Mouse (Mus musculus) MEL (cell line): ENCODE results near the gene Agpat4. TPM values are rescaled to one million over a fixed set of nuclear protein-coding genes. Genes with fewer than 3 reads are reported as not detected.

Experiments
- DNase-seq: peaks from one replicate; pipeline ENCODE4 v3.0.0; 2011; ENCODE audit warnings: low read depth, low spot score
- H3K27ac ChIP-seq: 2 replicates; pipeline ENCODE4 v1.5.1; 2012; ENCODE audit warnings: low read depth, mild to moderate bottlenecking, control low read depth, low read length, moderate library complexity; ENCODE audit not compliant: control insufficient read depth
- H3K27me3 ChIP-seq, 2 experiments: fragments of 150-350 bp in 1 of 2; sonication (generic) in 1 of 2; 2 replicates each; pipeline ENCODE4 v1.6.1; 2012; ENCODE audit warnings: low read length in 2 of 2, mild to moderate bottlenecking in 2 of 2, improper control_type of control experiment in 1 of 2, moderate library complexity in 1 of 2; ENCODE audit not compliant: insufficient read depth in 2 of 2, control insufficient read depth in 1 of 2
- H3K36me3 ChIP-seq, 2 experiments: 2 replicates each; pipeline ENCODE4 v1.6.1; 2012 to 2014; ENCODE audit warnings: low read length in 2 of 2, improper control_type of control experiment in 1 of 2, inconsistent platforms in 1 of 2, mild to moderate bottlenecking in 1 of 2; ENCODE audit not compliant: insufficient read depth in 2 of 2, control insufficient read depth in 1 of 2
- H3K4me1 ChIP-seq, 2 experiments: fragments of 150-350 bp in 1 of 2; sonication (generic) in 1 of 2; 2 replicates each; pipeline ENCODE4 v1.6.1; 2012; ENCODE audit warnings: low read length in 2 of 2, improper control_type of control experiment in 1 of 2, mild to moderate bottlenecking in 1 of 2; ENCODE audit not compliant: insufficient read depth in 2 of 2, control insufficient read depth in 1 of 2
- H3K4me3 ChIP-seq, 2 experiments: fragments of 150-350 bp in 1 of 2; sonication (generic) in 1 of 2; 2 replicates each; pipeline ENCODE4 v1.5.1; 2012; ENCODE audit warnings: low read depth in 2 of 2, low read length in 2 of 2, mild to moderate bottlenecking in 2 of 2, moderate library complexity in 2 of 2, control low read depth in 1 of 2, improper control_type of control experiment in 1 of 2; ENCODE audit not compliant: control insufficient read depth in 1 of 2, insufficient read depth in 1 of 2
- H3K79me2 ChIP-seq: 2 replicates; pipeline ENCODE4 v1.6.1; 2012; ENCODE audit warnings: mild to moderate bottlenecking, low read length, moderate library complexity; ENCODE audit not compliant: control insufficient read depth, poor library complexity, insufficient read depth
- H3K9ac ChIP-seq: 2 replicates; pipeline ENCODE4 v1.6.1; 2012; ENCODE audit warnings: low read depth, mild to moderate bottlenecking, control low read depth, low read length, moderate library complexity; ENCODE audit not compliant: control insufficient read depth, poor library complexity, severe bottlenecking
- H3K9me3 ChIP-seq: fragments of 150-350 bp; sonication (generic); replicated peaks from 2 replicates; pipeline ENCODE4 v1.6.1; 2012; ENCODE audit warnings: mild to moderate bottlenecking, low read length, improper control_type of control experiment, moderate library complexity; ENCODE audit not compliant: insufficient read depth
- CHD1 ChIP-seq: IDR thresholded peaks from 2 replicates; pipeline ENCODE4 v1.6.1; 2012; ENCODE audit warnings: low read depth, mild to moderate bottlenecking, inconsistent platforms, low read length, improper control_type of control experiment
- CHD2 ChIP-seq: IDR thresholded peaks from 2 replicates; pipeline ENCODE4 v1.6.1; 2011; ENCODE audit warnings: low read length, improper control_type of control experiment
- CTCF ChIP-seq, 3 experiments: IDR thresholded peaks in 2 of 3; conservative IDR thresholded peaks in 1 of 3; 2 replicates each; pipeline ENCODE4 v1.5.1; 2011 to 2012; ENCODE audit warnings: low read length in 3 of 3, low read depth in 2 of 3, mild to moderate bottlenecking in 2 of 3, improper control_type of control experiment in 1 of 3, inconsistent platforms in 1 of 3, mixed read lengths in 1 of 3, moderate library complexity in 1 of 3; ENCODE audit not compliant: control insufficient read depth in 1 of 3, insufficient read depth in 1 of 3, poor library complexity in 1 of 3, severe bottlenecking in 1 of 3
- E2F4 ChIP-seq: IDR thresholded peaks from 2 replicates; pipeline ENCODE4 v1.6.1; 2011; ENCODE audit warnings: low read depth, low read length, improper control_type of control experiment, borderline replicate concordance
- ELF1 ChIP-seq: IDR thresholded peaks from 2 replicates; pipeline ENCODE4 v1.6.1; 2014; ENCODE audit warnings: low read depth, mild to moderate bottlenecking, inconsistent platforms, low read length, improper control_type of control experiment, moderate library complexity
- EP300 ChIP-seq, 2 experiments: IDR thresholded peaks; 2 replicates each; pipeline ENCODE4 v1.6.1; 2011; ENCODE audit warnings: improper control_type of control experiment in 2 of 2, low read length in 2 of 2, low read depth in 1 of 2, mild to moderate bottlenecking in 1 of 2
- HCFC1 ChIP-seq: IDR thresholded peaks from 2 replicates; pipeline ENCODE4 v1.6.1; 2012; ENCODE audit warnings: low read depth, mild to moderate bottlenecking, inconsistent platforms, low read length, improper control_type of control experiment, moderate library complexity
- KAT2A ChIP-seq: conservative IDR thresholded peaks from 2 replicates; pipeline ENCODE4 v1.6.1; 2012; ENCODE audit warnings: low read depth, low read length, improper control_type of control experiment, inconsistent platforms
- MAFK ChIP-seq: IDR thresholded peaks from 2 replicates; pipeline ENCODE4 v1.6.1; 2011; ENCODE audit warnings: low read depth, mild to moderate bottlenecking, low read length, improper control_type of control experiment, borderline replicate concordance
- MAX ChIP-seq: IDR thresholded peaks from 2 replicates; pipeline ENCODE4 v1.6.1; 2011; ENCODE audit warnings: low read length, improper control_type of control experiment
- MAZ ChIP-seq: IDR thresholded peaks from 2 replicates; pipeline ENCODE4 v1.6.1; 2012; ENCODE audit warnings: low read depth, mild to moderate bottlenecking, inconsistent platforms, low read length, improper control_type of control experiment
- MEF2A ChIP-seq: IDR thresholded peaks from 2 replicates; pipeline ENCODE4 v1.6.1; 2014; ENCODE audit warnings: low read depth, mild to moderate bottlenecking, inconsistent platforms, low read length, improper control_type of control experiment; ENCODE audit not compliant: poor library complexity, insufficient replicate concordance, severe bottlenecking; ENCODE audit errors: extremely low read depth
- NELFE ChIP-seq: IDR thresholded peaks from 2 replicates; pipeline ENCODE4 v1.6.1; 2011; ENCODE audit warnings: low read depth, low read length, improper control_type of control experiment
- RCOR1 ChIP-seq: IDR thresholded peaks from 2 replicates; pipeline ENCODE4 v1.6.1; 2012; ENCODE audit warnings: low read depth, mild to moderate bottlenecking, inconsistent platforms, low read length, improper control_type of control experiment
- SIN3A ChIP-seq: IDR thresholded peaks from 2 replicates; pipeline ENCODE4 v1.6.1; 2012; ENCODE audit warnings: low read length, improper control_type of control experiment, inconsistent platforms
- TAL1 ChIP-seq: IDR thresholded peaks from 2 replicates; pipeline ENCODE4 v1.6.1; 2012; ENCODE audit warnings: mild to moderate bottlenecking, inconsistent platforms, low read length, moderate library complexity, mixed read lengths
- TBP ChIP-seq: IDR thresholded peaks from 2 replicates; pipeline ENCODE4 v1.8.0; 2011; ENCODE audit warnings: low read depth, low read length, improper control_type of control experiment
- TCF12 ChIP-seq: IDR thresholded peaks from 2 replicates; pipeline ENCODE4 v1.6.1; 2014; ENCODE audit warnings: low read depth, mild to moderate bottlenecking, inconsistent platforms, low read length, improper control_type of control experiment, moderate library complexity
- UBTF ChIP-seq: IDR thresholded peaks from 2 replicates; pipeline ENCODE4 v1.6.1; 2012; ENCODE audit warnings: low read depth, mild to moderate bottlenecking, inconsistent platforms, low read length, improper control_type of control experiment, moderate library complexity, borderline replicate concordance; ENCODE audit not compliant: insufficient read depth
- USF1 ChIP-seq: IDR thresholded peaks from 2 replicates; pipeline ENCODE4 v1.6.1; 2014; ENCODE audit warnings: low read depth, mild to moderate bottlenecking, inconsistent platforms, low read length, improper control_type of control experiment, moderate library complexity
- USF2 ChIP-seq, 2 experiments: IDR thresholded peaks; 2 replicates each; pipeline ENCODE4 v1.6.1; 2011 to 2012; ENCODE audit warnings: improper control_type of control experiment in 2 of 2, low read length in 2 of 2, borderline replicate concordance in 1 of 2, inconsistent platforms in 1 of 2, low read depth in 1 of 2, mild to moderate bottlenecking in 1 of 2; ENCODE audit not compliant: insufficient read depth in 1 of 2
- ZC3H11A ChIP-seq: IDR thresholded peaks from 2 replicates; pipeline ENCODE4 v1.6.1; 2012; ENCODE audit warnings: low read depth, mild to moderate bottlenecking, inconsistent platforms, low read length, improper control_type of control experiment
- ZKSCAN1 ChIP-seq: IDR thresholded peaks from 2 replicates; pipeline ENCODE4 v1.6.1; 2012; ENCODE audit warnings: low read depth, mild to moderate bottlenecking, inconsistent platforms, low read length, improper control_type of control experiment, moderate library complexity
- polyA plus RNA-seq, 2 experiments: library from polyadenylated mRNA; stranded (reverse) in 1 of 2; unstranded in 1 of 2; fragments of >175 nt in 1 of 2; fragments of >200 nt in 1 of 2; gene quantifications; 2 replicates each; pipeline versions ENCODE4 v1.2.1 to v1.2.4; 2012; ENCODE audit warnings: low replicate concordance in 2 of 2, low read depth in 1 of 2; ENCODE audit not compliant: insufficient read length in 2 of 2, insufficient read depth in 1 of 2, missing spikeins in 1 of 2
- total RNA-seq: library from RNA; depleted of rRNA; stranded (reverse); fragments of 300-350 nt; gene quantifications from 2 replicates; pipeline ENCODE4 v1.2.3, GENCODE M21; 2012

Gene Agpat4
- total and polyA plus RNA-seq, 3 experiments: 3.3 to 9.3 TPM; not detected in 1

DNA sequence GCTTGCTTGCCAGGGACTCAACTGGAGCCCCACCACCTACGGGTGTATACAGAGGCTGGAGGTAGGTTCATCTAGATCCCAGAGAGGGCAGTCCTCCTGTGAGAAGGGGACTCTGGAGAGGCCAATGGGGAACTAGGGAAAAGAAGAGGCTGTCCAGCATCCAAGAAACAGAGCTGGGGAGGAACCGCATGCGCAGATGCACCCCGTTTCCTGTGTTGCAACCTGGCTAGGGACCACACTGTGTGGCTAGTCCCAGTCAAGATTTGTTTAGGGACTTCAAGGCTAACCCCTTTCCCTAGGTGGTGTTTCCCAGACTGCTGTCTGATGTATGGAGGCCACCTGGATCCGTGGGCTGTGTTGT is 41.5 kb downstream of the Agpat4 start:
- H3K4me1 ChIP-seq: 0 out of 4 replicates have a peak, but pooled peaks cover 0 to 6% of the 10 kb centered on the region in 2 experiments
- H3K9ac ChIP-seq: no peak overlapping the region
- H3K27ac ChIP-seq: no peak overlapping the region
- no peak for DNase-seq
- H3K79me2 ChIP-seq: no peaks in the 10 kb centered on the region
- no peak for TF ChIP-seq ELF1
- no peak for TF ChIP-seq CTCF (IDR thresholded peaks at IDR 0.05 in 2 of 3, conservative IDR thresholded peaks at IDR 0.05 in 1 of 3; ENCODE audit: control insufficient read depth in 1 of 3, insufficient read depth in 1 of 3, low read depth in 2 of 3, low read length in 3 of 3, poor library complexity in 1 of 3, severe bottlenecking in 1 of 3)
- TF ChIP-seq EP300 (IDR thresholded peaks at IDR 0.05; ENCODE audit: low read depth in 1 of 2, low read length in 2 of 2): no peak
- no peak for TF ChIP-seq E2F4
- TF ChIP-seq MEF2A: no peak
- no peak for TF ChIP-seq USF2 (IDR thresholded peaks at IDR 0.05; ENCODE audit: borderline replicate concordance in 1 of 2, insufficient read depth in 1 of 2, low read depth in 1 of 2, low read length in 2 of 2)
- no peak for TF ChIP-seq UBTF
- TF ChIP-seq ZC3H11A: no peak
- TF ChIP-seq NELFE: no peak
- TF ChIP-seq RCOR1: no peak
- TF ChIP-seq CHD1: no peak
- no peak for TF ChIP-seq KAT2A
- no peak for TF ChIP-seq SIN3A
- TF ChIP-seq TAL1: no peak
- TF ChIP-seq USF1: no peak
- TF ChIP-seq TCF12: no peak
- TF ChIP-seq MAX: no peak
- no peak overlapping the region for H3K4me3 ChIP-seq
- no peaks in the 10 kb centered on the region for H3K36me3 ChIP-seq
- no peaks in the 10 kb centered on the region for H3K9me3 ChIP-seq
- H3K27me3 ChIP-seq: no peaks in the 10 kb centered on the region

DNA sequence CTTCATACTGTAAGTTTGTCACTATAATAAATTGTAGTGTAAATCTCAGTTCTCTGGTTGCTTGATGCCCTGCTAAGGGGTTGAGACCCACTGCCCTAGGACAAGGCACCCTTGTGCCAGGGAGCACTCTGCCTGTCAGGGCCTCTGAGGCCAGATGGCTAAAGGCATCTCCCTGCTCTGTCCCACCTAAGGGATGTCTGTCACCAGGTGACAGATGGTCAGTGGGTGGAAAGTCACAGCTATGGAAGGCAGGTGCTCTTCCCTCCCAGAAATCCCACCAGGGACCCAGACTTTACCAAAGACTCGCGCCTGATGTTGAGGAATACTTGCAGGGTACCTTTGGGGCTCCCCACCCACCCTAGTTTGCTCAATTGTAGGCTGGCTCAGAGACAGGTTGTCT is 42.0 kb downstream of the Agpat4 start:
- Histone ChIP-seq H3K36me3 (no peaks in the 10 kb centered on the region), H3K79me2 (no peaks in the 10 kb centered on the region), H3K9ac (no peak overlapping the region), H3K4me1 (peaks cover 0 to 10% of the 10 kb centered on the region in 2 experiments; a peak in 1 of 4 replicates), H3K9me3 (no peaks in the 10 kb centered on the region), H3K4me3 (no peak overlapping the region), H3K27ac (no peak overlapping the region), H3K27me3 (no peaks in the 10 kb centered on the region)
- DNase-seq: no peak
- TF ChIP-seq MAFK (no peak), UBTF (no peak), MAZ (no peak), ZC3H11A (no peak), HCFC1 (no peak), TAL1 (no peak), ELF1 (no peak), CHD2 (no peak), EP300 (IDR thresholded peaks at IDR 0.05; ENCODE audit: low read depth in 1 of 2, low read length in 2 of 2) (no peak), E2F4 (no peak), TBP (no peak), ZKSCAN1 (no peak), KAT2A (no peak)
